Mouse (Mus musculus): ENCODE measurements around the gene Zfp367. TPM values are rescaled to one million over a fixed set of nuclear protein-coding genes. Genes with fewer than 3 reads are reported as not detected.

Zfp367 gene
- polyA plus RNA-seq, 1 experiment, result 22.9 TPM

- no peak for TF ChIP-seq POLR2A (IDR thresholded peaks at IDR 0.05; ENCODE audit: borderline replicate concordance, low read depth, low read length)
- TF ChIP-seq CTCF (IDR thresholded peaks at IDR 0.05; ENCODE audit: low read depth, low read length), result no peak
- Histone ChIP-seq H3K4me3 (ENCODE audit: insufficient read depth, low read length) (peak within 1 kb of the TSS; percentile 92), H3K27ac (ENCODE audit: insufficient read depth, low read depth, low read length) (peak within 1 kb of the TSS; percentile 36; the same call in 1 of the 2 replicates), H3K4me1 (ENCODE audit: control insufficient read depth, insufficient read depth, low read length) (no peaks in the 10 kb centered on the region)
These were observed 8.5 kb upstream of the Zfp367 start, which contains the start of gene Habp4 for GRCm38 (mm10) chr13:64161548-64161915. Habp4 (plus strand) TSS chr13:64161824.

- no peak for TF ChIP-seq POLR2A (IDR thresholded peaks at IDR 0.05; ENCODE audit: borderline replicate concordance, low read depth, low read length)
- H3K27ac ChIP-seq (ENCODE audit: insufficient read depth, low read depth, low read length), result no peak overlapping the region
- no peak overlapping the region for H3K4me3 ChIP-seq (ENCODE audit: insufficient read depth, low read length)
- peaks cover 4% of the 10 kb centered on the region for H3K4me1 ChIP-seq (ENCODE audit: control insufficient read depth, insufficient read depth, low read length)
These were observed 4.0 kb upstream of the Zfp367 start for GRCm38 (mm10) chr13:64156966-64157365.

- TF ChIP-seq CTCF (IDR thresholded peaks at IDR 0.05; ENCODE audit: low read depth, low read length) (no peak), POLR2A (IDR thresholded peaks at IDR 0.05; ENCODE audit: borderline replicate concordance, low read depth, low read length) (no peak)
- H3K4me3 ChIP-seq (ENCODE audit: insufficient read depth, low read length), result no peak overlapping the region
- peaks cover 10% of the 10 kb centered on the region for H3K4me1 ChIP-seq (ENCODE audit: control insufficient read depth, insufficient read depth, low read length)
- no peak overlapping the region for H3K27ac ChIP-seq (ENCODE audit: insufficient read depth, low read depth, low read length)
These were observed 2.2 kb upstream of the Zfp367 start for GRCm38 (mm10) chr13:64155171-64155571.

- Histone ChIP-seq H3K4me1 (ENCODE audit: control insufficient read depth, insufficient read depth, low read length) (peaks cover 12% of the 10 kb centered on the region), H3K27ac (ENCODE audit: insufficient read depth, low read depth, low read length) (no peak overlapping the region), H3K4me3 (ENCODE audit: insufficient read depth, low read length) (no peak overlapping the region)
- no peak for TF ChIP-seq CTCF (IDR thresholded peaks at IDR 0.05; ENCODE audit: low read depth, low read length)
- no peak for TF ChIP-seq POLR2A (IDR thresholded peaks at IDR 0.05; ENCODE audit: borderline replicate concordance, low read depth, low read length)
These were observed 1.6 kb upstream of the Zfp367 start for GRCm38 (mm10) chr13:64154651-64155050.

GRCm38 (mm10) chr13:64153751-64154267, 807 bp upstream of the Zfp367 start:
- TF ChIP-seq POLR2A (IDR thresholded peaks at IDR 0.05; ENCODE audit: borderline replicate concordance, low read depth, low read length) (no peak), CTCF (IDR thresholded peaks at IDR 0.05; ENCODE audit: low read depth, low read length) (no peak)
- Histone ChIP-seq H3K4me3 (ENCODE audit: insufficient read depth, low read length) (peak overlapping the region; percentile 54), H3K4me1 (ENCODE audit: control insufficient read depth, insufficient read depth, low read length) (peaks cover 16% of the 10 kb centered on the region), H3K27ac (ENCODE audit: insufficient read depth, low read depth, low read length) (peak overlapping the region; percentile 77)

GRCm38 (mm10) chr13:64152671-64153082, 325 bp downstream of the Zfp367 start:
- TF ChIP-seq POLR2A (IDR thresholded peaks at IDR 0.05; ENCODE audit: borderline replicate concordance, low read depth, low read length) (no peak), CTCF (IDR thresholded peaks at IDR 0.05; ENCODE audit: low read depth, low read length) (no peak)
- Histone ChIP-seq H3K4me1 (ENCODE audit: control insufficient read depth, insufficient read depth, low read length) (peaks cover 16% of the 10 kb centered on the region), H3K27ac (ENCODE audit: insufficient read depth, low read depth, low read length) (peak overlapping the region; percentile 79), H3K4me3 (ENCODE audit: insufficient read depth, low read length) (peak overlapping the region; percentile 92)

- H3K4me3 ChIP-seq (ENCODE audit: insufficient read depth, low read length), result peak overlapping the region; percentile 92
- H3K4me1 ChIP-seq (ENCODE audit: control insufficient read depth, insufficient read depth, low read length), result peaks cover 16% of the 10 kb centered on the region
- TF ChIP-seq CTCF (IDR thresholded peaks at IDR 0.05; ENCODE audit: low read depth, low read length) (no peak), POLR2A (IDR thresholded peaks at IDR 0.05; ENCODE audit: borderline replicate concordance, low read depth, low read length) (no peak)
- peak overlapping the region; percentile 79 for H3K27ac ChIP-seq (ENCODE audit: insufficient read depth, low read depth, low read length)
These were observed 747 bp downstream of the Zfp367 start for GRCm38 (mm10) chr13:64152241-64152669.

- TF ChIP-seq CTCF (IDR thresholded peaks at IDR 0.05; ENCODE audit: low read depth, low read length), result no peak
- TF ChIP-seq POLR2A (IDR thresholded peaks at IDR 0.05; ENCODE audit: borderline replicate concordance, low read depth, low read length), result no peak
- no peak overlapping the region for H3K4me3 ChIP-seq (ENCODE audit: insufficient read depth, low read length)
- H3K4me1 ChIP-seq (ENCODE audit: control insufficient read depth, insufficient read depth, low read length), result peaks cover 16% of the 10 kb centered on the region
- no peak overlapping the region for H3K27ac ChIP-seq (ENCODE audit: insufficient read depth, low read depth, low read length)
These were observed 2.9 kb downstream of the Zfp367 start for GRCm38 (mm10) chr13:64150121-64150520.

- Histone ChIP-seq H3K27ac (ENCODE audit: insufficient read depth, low read depth, low read length) (peak overlapping the region; percentile 55), H3K4me3 (ENCODE audit: insufficient read depth, low read length) (peak overlapping the region; percentile 93), H3K4me1 (ENCODE audit: control insufficient read depth, insufficient read depth, low read length) (peaks cover 5% of the 10 kb centered on the region; the same call in 1 of the 2 replicates)
- TF ChIP-seq POLR2A (IDR thresholded peaks at IDR 0.05; ENCODE audit: borderline replicate concordance, low read depth, low read length) (no peak), CTCF (IDR thresholded peaks at IDR 0.05; ENCODE audit: low read depth, low read length) (peak; percentile 60)
These were observed 23.2 kb downstream of the Zfp367 start for GRCm38 (mm10) chr13:64129616-64130375.
